Mouse (Mus musculus): ENCODE data around the gene Stard10. TPM values are rescaled to one million over a fixed set of nuclear protein-coding genes. Genes with fewer than 3 reads are reported as not detected.

Gene Stard10
- total RNA-seq, 2 experiments from 2014 or later, result 40.4 to 41.1 TPM

DNA sequence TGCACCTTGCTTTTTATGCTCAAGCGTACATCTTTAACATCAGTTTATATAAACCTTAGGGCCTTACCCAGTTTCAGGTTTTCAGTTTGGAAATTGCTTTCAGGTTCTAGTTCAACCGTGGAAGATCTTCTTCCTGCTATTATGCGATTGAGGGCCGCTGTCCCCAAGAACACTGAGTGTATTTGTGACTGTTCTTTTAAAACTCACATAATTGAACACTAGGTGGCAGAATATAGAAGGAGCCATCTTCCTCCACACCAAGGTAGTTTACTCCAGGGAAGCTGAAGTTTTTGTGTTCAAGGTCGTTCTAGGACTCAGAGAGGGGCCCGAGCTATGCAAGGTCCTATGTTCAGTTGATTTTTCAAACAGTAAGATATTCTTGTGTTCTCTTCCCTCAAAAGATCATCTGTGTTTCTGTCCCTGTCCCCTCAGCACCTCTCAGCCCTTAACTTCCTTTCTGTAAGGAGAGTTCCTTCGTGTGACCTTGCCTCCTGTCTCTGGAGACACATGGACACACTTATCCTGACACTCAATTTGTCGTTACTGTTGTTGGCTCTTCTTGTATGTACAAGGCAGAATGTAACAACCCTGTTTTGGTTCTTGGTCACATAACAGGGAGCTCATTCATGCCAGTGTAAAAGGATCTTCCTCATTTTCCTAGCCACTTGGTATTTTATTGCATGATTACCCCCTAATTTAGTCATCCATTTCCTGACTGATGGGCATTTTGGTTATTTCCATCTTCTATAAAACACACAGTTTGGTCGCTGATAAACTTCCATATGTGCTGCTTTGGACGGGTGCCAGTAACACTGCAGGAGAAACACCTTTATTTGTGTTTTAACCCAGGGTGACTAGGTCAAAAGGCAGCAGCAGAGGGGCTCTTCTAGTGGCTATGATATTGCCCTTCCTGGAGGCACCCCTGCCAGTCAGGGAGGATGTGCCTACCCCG, 51.3 kb downstream of the Stard10 start:
- DNase-seq (ENCODE audit: low spot score), result no peak

DNA sequence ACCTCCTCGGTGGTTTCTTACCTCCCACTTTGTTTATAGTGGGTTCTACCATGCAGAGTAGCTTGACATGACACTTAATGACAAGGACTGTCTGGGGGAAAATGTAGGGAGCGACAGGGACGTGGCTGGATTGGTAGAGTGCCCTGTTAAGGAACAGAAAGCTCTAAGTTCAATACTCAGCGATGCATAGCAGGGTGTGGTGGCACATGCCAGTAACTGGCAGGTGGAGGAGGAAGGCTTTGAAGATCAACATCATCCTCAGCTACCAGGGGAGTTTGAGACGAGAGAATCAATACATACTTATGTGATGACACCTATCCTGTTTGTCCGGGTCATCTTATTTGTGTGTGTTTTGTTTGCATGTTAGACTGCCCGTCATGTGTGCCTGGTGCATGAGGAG, 52.8 kb downstream of the Stard10 start:
- DNase-seq (ENCODE audit: low spot score), result no peak

DNA sequence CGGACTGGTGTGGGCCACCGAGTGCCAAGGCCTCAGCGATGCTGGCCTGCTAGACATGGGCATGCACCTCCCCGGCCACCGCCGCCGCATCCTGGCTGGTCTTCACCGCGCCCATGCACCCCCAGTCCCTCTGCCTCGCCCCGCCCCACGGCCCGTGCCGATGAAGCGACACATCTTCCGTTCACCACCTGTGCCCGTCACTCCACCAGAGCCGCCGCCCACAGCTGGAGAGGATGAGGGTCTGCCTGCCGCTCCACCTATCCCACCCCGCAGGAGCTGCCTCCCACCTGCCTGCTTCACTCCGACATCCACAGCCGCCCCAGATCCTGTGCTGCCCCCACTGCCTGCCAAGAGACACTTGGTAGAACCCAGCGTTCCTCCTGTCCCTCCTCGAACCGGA, 56.2 kb downstream of the Stard10 start:
- DNase-seq (ENCODE audit: low spot score), result no peak

DNA sequence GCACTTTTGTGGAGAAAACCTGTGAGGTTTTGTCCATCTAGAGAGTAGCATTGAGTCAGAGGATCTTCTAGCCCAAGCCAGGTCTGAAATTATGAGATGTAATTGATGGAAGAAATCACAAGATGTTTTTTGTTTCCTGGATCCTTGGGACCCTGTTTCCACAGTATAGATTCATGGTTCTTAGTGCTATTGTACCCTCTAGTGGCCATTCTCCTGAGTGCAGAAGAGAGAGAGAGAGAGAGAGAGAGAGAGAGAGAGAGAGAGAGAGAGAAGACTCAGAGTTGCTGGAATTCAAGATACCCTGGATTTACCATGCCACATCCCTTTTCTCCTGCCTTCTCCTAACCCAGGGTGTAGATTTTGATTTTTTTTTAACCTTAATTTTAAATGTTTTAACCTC, 57.3 kb downstream of the Stard10 start:
- DNase-seq (ENCODE audit: low spot score), result peak; percentile 57

DNA sequence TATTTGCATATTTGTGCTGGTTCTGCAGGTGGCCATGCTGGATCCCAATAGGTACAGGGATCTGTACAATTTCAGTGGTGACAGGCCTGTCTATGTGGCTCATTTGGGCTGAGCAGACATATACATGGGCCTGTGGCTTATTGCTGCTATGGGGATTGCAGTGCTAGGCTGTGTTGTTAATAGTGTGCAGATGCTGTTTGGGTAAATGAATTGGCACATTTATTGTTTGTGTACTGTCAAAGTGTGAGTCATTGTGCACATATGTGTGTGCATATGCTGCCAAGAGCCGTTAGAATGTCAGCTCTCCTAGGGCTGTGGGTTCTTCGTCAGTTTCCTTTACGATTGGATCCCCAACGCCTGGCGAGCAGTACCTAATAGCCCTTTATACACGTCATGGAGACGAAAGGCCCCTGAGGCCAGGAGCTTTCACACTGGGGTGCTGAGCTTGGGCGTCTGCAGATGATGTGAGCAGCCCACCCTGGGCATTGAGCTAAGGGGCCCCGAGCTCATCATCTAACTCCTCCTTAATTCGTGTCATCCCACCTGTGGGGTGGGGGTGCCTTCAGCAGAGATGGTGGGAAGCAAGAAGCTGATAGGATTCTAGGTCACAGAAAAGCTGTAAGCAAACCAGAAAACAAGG, 59.9 kb downstream of the Stard10 start:
- no peak for DNase-seq (ENCODE audit: low spot score)

DNA sequence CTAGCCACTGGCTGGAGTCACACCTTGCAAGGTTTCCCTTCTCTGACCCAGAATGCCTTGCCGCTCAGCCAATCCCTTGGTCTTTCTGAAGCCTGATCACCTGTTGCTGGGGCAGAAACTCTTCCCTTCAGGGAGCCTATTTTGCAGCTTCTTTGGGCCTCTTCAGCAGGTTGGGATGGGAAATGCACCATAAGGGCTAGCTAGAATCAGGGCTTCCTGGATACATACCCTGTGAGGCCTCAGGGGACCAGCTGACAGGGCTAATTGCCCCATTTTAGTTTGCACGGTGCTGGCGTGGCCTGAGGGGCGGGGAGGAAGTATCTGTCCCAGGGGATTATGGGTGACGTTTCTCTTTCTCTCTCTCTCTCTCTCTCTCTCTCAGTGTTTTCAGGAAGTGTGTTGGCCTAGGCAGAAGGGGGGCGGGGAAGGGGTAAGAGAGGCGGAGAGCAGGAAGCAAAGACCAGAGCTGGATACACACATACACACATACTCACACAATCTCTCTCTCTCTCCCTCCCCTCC, 60.9 kb downstream of the Stard10 start:
- DNase-seq (ENCODE audit: low spot score), result peak; percentile 75

DNA sequence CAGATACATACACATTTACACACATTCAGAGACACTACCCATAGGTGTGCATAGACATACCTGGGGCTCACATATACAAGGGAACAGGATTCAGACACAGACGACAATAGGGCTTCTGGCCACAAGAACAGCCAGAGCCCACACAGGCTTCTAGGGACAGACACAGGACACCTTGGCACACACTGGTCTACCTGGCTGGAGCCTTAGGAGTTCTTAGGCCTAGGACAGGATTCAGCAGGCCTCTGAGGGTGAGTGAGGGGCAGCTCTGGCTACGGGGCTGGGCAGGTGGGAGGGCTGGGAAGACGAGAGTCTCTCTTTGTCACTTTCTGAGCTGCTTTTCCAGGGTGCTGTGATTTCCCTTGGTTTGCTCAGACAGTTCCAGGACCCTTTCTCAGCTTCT, 61.4 kb downstream of the Stard10 start:
- DNase-seq (ENCODE audit: low spot score), result no peak

DNA sequence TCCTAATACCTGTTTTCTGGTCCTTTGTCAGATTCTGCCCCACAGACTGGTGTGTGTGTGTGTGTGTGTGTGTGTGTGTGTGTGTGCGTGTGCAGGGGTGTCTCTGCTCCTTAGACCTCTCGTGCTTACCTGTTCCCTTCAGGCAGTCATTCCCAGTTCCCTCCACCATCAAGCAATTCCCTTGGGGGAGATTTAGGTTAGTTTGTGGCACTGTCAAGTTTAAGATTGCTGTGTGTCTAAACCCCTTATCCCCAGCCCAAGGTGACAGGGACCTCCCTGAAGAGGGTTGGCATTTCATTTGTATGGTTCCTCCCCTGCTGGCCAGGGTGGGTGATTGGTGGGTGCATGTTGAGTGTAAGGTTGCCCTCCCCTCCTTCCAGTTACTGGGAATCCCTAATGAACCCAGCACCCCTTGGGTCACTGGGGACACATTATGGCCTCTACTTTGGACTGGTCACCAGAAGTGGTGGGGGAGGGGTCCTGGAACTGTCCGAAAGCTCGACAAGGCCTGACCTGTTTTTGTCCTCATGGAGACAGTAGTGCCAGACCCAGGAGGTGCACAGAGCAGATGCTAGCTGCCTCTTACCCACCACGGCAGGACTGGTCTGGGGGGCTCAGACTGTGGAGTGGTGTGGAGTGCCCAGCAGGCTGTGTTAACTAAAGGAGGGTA, 62.0 kb downstream of the Stard10 start:
- DNase-seq (ENCODE audit: low spot score), result no peak

DNA sequence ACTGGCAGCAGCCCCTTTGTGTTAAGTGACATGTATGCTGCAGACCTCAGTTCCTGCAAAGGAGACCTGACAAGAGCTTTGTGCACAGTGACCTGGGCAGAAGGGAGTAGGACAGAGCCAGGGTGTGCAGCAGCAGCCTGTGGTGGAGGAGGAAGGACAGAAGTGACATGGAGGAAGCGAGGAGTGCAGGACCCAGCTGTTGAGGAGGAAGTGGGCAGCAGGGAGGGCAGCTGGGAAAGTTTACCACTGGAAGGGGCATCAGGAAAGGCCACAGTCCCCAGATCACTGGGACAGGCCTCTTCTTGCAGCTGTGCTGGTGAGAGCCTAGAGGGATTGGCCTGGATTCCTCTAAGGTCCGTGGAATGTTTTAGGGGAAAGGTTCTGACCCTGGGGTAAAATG, 62.8 kb downstream of the Stard10 start:
- DNase-seq (ENCODE audit: low spot score), result no peak

DNA sequence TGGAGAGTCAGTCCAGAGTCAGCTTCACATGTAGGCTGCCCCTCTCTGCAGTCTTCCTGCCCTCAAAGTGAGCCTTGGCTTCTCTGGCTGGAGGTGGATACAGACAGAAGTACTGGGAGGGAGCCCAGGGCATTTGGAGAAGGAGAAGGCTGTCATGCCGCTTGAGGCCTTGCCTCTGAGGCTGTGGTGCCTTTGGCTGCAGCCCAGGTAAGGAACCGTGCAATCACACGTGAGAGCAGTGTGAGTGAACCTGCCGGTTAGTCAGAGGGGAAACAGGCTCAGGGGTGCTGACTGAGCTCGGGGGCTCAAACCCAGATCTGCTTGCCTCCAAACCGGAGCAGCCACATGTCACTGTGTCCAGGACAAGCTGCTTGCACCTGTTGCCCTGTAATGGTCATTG, 64.6 kb downstream of the Stard10 start:
- peak; percentile 47 for DNase-seq (ENCODE audit: low spot score)

DNA sequence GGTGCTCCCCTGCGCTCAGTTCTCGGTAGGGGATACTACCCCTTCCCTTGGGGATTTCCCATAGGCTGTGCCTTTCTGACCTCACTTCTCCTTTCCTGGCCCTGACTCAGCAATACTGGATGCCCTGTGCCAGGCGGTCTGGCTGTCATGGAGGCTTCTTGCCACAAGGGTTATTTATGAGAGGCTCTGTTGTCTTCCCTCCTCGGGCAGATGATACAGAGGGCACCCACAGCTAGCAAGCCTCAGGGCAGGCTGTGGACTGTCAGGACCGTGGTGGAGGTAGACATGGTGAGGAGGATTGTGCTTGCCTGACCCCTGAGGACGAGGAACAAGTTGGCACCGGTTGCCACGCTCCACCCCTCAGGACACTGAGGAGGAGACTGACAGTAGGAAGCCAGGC, 65.5 kb downstream of the Stard10 start:
- DNase-seq (ENCODE audit: low spot score), result peak; percentile 71

DNA sequence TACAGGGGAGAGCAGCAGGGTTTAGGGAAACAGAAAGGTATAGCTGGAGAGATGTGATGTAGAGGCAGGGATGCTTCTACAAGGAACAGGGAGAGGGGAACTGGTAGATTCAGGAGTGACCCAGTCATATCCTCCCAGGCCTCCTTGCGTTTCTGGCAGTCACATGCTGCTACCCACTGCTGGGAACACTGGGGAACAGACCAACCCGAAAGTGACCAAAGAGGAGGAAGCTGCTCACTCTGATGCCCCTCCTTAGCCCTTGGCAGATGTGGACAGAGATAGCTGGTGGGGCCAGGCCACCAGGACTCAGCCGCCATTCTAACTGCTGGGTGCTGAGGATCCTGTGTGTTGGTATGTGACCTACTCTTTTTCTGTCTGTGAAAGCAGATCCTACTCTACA, 66.9 kb downstream of the Stard10 start:
- DNase-seq (ENCODE audit: low spot score), result no peak

DNA sequence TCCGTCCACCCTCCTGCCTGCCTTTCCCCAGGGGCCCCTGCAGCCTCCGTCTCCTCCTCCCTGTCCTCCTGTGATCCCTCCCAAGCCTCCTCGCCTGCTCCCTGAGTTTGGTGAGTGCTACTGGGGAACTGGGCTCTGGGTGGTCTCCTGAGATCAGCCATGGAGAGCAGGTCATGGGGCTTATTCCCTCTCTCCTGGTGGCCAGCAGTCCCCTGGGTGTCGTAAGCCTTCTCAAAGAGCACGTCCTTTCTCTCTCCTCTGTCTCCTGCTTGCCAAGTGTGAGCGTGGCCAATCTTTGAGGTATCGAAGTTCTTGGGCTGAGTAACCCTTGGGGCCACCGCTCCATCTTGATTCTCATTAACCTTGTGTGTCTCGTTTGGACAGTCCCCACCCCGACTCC, 68.0 kb downstream of the Stard10 start:
- DNase-seq (ENCODE audit: low spot score), result no peak

DNA sequence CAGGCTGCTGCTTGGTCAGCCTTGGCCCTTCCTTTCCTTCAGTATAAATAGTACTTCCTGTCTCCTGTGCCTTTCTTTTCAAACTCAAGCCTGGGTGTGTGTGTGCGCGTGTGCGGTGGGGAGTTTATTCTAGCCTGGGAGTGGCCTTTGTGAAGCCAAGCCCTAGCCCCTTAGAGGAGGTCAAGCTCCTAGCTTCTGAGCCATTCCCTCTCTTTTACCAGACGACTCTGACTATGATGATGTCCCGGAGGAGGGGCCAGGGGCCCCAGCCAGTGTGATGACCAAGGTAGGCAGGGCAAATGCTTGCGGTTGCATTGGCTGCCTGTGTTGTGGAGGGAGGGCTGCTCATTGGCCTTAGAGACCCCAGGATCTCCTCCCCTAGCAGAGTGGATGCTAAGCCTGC, 68.4 kb downstream of the Stard10 start:
- DNase-seq (ENCODE audit: low spot score), result no peak

DNA sequence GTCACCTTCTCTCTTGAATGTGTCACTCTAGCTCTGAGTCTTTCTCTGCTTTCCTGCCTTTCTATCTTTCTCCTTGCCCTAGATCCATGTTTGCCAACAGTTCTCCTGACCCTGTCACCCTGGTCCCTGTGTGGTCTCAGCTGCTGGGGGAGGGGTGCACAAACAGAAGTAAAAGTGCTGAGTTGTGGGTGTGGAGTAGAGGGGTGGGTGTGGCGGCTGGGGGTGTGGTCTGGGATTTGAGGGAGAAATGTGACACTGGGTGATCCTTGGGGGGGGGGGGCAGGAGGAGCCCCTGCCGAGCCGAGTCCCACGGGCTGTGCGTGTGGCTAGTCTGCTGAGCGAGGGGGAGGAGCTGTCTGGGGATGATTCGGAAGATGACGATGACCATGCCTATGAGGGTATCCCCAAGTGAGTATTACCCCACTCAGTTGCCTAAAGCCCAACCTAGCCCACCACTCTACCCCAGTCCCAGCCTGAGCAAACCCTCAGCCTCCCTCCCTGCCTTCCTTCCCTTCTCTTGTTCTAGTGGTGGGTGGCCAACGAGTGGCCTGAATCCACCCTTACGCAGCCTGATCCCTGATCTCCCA, 69.1 kb downstream of the Stard10 start:
- no peak for DNase-seq (ENCODE audit: low spot score)

DNA sequence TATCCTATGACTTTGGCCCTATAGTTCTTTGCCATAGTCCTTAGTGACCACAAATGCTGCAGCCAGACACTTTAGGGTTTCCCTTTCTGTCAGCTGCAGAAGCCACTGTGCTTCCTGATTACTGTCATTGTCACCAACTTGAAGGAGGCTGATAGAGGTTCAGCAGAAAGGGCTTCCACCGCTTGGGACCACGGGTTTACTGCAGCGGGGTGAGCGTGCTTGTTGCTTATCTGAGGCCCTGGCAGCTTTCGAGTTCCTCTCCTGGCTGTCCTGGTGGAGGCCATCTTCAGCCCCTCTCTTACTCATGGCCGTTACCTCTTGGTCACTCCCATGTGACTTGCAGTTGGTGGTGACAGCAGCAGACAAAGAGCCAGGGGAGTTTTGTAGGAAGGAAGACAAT, 72.4 kb downstream of the Stard10 start:
- no peak for DNase-seq (ENCODE audit: low spot score)

DNA sequence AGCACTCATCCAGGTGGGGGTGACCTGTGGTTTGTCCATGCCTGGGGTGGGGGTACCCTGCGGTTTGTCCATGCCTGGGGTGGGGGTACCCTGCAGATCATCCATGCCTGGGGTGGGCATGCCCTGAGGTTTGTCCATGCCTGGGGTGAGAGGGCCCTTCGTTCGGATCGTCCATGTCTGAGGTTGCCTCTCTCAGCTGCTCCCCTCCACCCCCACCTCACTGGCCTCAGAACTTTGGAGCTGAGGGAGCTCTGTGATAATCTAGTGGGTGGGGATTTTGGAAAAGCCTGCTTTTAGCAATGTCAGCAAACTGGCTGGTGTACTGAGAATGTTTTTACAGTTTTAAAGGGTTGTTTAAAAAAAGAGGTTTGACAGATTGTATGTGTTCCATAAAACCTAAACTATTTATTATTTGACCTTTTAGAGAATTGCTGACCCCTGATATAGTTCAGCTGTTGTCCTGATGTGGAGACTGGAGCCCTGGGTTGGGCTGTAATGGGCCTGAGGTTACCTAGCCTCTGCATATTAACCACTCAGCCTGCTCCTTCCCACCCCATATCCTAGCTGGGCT, 75.1 kb downstream of the Stard10 start:
- no peak for DNase-seq (ENCODE audit: low spot score)

DNA sequence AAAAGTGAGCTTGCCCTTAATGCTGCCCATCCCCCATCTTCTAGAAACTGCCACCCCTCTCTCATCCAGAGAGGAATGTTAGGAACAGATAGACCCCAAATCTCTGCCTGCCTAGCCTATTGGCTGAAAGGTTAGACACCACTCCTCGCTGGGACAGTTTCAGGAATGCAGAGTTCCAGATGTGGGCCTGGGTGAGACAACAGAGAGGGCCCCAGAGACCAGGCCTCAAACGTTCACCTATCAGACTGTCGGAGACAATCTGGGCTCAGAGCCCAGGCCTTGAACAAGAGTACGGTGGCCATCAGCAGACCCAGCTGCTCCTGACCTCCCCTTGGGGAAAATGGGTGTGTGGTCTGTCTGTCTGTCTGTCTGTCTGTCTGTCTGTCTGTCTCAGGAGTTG, 76.1 kb downstream of the Stard10 start:
- DNase-seq (ENCODE audit: low spot score), result no peak

DNA sequence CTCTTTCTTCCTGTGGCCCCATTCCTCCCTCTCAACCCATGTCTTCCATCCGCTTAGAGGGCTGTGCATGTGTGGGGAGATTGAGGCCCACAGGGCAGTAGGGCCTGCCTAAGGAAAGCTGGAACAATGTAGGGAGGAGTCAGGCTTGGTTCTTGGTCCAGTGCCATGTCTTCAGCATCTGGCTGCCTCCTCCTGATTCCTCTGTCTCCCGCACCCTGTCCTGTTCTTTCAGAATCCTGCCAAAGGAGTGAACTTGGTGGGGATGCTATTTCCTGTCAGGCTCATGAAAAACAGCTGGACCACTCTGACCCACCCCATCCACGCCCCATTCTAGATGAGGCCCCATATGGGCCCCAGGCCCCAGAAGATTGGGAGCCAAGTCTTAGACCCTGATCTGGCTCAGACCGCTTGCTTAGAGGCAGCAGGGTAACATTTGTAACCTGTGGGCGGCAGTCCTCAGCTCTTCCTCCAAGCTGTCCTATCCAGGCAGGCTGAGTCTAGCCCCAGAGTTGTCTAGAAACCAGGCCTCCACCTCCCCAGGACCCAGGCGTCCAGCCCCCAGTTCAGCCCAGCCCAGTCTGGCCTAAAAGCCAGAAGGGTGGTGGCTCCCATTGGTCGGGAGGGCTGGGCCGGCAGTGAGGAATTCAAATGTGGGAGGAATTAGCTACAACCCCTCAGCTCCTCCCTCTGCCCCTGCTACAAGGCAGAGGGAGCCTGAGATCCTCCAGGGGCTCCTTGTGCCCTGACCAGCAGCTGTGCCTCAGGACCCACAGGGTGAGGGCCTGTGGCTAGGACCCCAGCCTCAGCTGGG, 77.0 kb downstream of the Stard10 start:
- DNase-seq (ENCODE audit: low spot score), result peak; percentile 78

DNA sequence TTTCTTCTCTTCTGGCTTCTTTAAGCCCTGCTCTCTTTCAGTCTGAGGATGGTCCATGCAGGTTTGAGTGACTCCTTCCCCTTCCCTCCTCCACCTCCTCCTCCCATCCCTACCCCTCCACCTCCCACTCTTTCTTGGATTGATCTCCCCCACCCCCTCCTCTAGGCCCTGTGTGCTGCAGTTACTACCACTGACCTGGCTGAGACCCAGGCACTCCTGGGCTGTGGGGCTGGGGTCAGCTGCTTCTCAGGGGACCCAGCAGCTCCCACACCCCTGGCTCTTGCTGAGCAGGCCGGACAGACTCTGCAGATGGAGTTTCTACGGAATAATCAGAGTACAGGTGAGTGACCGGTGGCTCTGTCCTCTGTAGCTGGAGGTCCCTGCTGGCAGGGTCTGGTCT, 77.7 kb downstream of the Stard10 start:
- DNase-seq (ENCODE audit: low spot score), result no peak

DNA sequence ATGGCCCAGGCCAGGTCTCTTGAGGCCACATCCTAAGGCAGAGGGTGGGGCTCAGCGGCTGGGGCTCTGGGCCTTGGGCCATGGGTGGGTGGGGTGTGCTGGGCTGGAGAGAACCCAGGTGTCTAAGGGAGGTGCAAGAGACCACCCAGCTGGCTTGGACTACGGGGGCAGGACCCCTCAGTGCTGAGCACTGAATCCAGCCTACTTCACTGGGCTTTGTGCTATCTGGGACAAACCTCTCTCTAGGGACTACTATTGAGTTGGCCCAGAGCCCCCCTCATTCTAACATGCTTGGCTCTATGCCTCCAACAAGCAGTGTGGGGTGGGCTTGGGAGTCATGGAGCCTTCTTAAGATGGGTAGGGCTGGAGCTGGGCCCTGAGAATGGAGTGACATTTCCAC, 78.6 kb downstream of the Stard10 start:
- no peak for DNase-seq (ENCODE audit: low spot score)
